Mouse (Mus musculus): ENCODE results near the gene 9930111J21Rik2.
"Not testable (repeated sequence)": the region's sequence is repeated elsewhere in the genome, so short reads cannot be mapped to it uniquely, and the experiment has no call there.

9930111J21Rik2 gene

DNA sequence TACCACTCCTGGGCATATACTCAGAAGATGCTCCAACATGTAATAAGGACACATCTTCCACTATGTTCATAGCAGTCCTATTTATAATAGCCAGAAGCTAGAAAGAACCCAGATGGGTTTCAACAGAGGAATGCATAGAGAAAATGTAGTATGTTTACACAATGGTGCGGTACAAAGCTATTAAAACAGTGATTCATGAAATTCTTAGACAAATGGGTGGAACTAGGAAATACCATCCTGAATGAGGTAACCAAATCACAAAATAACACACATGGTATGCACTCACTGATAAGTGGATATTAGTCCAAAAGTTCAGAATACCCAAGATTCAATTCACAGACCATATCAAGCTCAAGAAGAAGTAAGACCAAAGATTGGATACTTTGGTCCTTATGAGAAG, 76.4 kb downstream of the 9930111J21Rik2 start:
- not testable (repeated sequence) for DNase-seq (ENCODE audit: low spot score in 2 of 2)

Data from spleen, postnatal 4 days (tissue).